Mouse (Mus musculus) adrenal gland, postnatal 36 days (tissue): ENCODE measurements around the gene Rer1. TPM values are rescaled to one million over a fixed set of nuclear protein-coding genes. Genes with fewer than 3 reads are reported as not detected.

Experiments used
- DNase-seq, 2 experiments: peaks; one replicate each; pipeline ENCODE4 v3.0.0; 2021; ENCODE audit warnings: mixed read lengths in 1 of 2
- total RNA-seq, 2 experiments: library from RNA; stranded (reverse); gene quantifications; 2 replicates each; pipeline ENCODE4 v1.2.3; 2021

Gene Rer1
- total RNA-seq, 2 experiments from 2014 or later: 106 to 114 TPM

- DNase-seq: no peak
Measured at GRCm38 (mm10) chr4:155116607-155117006, 30.4 kb upstream of the Rer1 start.

DNA sequence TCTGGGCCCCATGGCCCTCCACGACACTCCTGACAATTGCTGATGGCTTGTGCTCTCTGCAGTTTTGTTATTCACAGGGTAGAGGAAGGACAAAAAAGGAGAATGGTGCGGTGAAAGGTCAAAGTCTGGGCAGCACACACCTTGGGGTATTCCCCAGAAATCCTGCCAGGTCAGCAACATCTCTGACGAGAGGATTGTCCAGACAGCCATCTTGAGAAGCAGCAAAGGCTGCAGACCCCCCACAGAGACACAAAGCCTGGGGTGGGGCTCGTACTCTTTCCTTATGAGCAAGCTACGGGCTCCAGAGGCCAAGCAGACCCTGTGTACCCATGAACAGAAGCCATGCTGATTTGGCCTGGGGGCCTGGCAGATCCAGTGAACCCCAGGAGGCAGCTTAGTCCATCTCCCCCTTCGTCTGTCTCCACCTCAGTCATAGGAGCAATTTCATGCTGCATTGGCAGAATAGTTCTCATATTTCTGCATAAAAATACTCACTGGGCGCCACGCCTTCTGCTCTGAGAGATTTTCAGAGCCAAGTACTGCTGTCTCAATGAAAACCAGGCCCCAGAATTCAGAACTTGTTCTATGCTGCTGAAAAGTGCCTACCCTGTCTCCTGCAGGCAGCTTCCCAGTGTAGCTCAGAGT, 27.7 kb upstream of the Rer1 start:
- no peak for DNase-seq

DNA sequence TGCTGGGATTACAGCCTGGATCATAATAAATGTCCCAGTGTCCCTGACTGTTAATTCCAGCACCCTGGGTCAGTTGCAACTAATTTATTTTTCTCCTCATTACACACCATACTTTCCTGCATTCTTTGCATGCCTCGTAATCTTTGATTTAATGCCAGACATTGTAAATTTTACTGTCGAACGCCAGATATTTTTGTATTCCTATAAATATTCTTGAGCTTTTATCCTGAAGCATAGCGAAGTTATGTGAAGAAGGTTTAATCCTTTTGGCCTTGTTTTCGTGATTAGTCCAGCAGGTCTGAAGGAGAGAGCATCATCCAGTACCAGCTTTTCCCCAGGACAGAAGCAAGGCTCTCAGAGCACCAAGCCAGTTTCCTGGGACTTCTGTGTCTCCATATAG, 23.3 kb upstream of the Rer1 start:
- DNase-seq: no peak

GRCm38 (mm10) chr4:155107886-155108285, 21.7 kb upstream of the Rer1 start:
- no peak for DNase-seq

- DNase-seq: no peak
Measured at GRCm38 (mm10) chr4:155098572-155098971, 12.4 kb upstream of the Rer1 start.

DNA sequence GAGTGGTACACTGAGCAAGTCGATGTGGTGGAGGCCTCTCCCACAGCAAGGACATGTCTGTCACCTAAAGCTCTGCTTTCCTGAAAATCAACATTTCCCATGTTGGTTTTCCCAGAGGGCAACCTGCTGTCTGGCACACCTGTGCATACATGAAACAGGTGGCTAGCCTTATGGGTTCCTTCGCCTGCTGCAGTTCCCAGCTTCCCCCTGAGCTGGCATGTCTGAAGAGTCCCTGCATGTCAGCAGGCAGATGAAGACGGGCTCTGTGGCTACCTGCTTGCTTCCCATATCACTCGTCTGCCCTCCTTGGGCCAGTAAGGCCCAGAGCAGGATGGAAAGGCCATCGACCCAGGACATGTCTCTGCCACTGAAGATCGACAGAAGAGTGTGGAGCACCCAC, 11.3 kb upstream of the Rer1 start:
- no peak for DNase-seq

- no peak for DNase-seq
Measured at GRCm38 (mm10) chr4:155095967-155096366, 9.8 kb upstream of the Rer1 start.

- peak; percentile 89 to 91 for DNase-seq
Measured at GRCm38 (mm10) chr4:155095238-155095900, 9.2 kb upstream of the Rer1 start.

DNA sequence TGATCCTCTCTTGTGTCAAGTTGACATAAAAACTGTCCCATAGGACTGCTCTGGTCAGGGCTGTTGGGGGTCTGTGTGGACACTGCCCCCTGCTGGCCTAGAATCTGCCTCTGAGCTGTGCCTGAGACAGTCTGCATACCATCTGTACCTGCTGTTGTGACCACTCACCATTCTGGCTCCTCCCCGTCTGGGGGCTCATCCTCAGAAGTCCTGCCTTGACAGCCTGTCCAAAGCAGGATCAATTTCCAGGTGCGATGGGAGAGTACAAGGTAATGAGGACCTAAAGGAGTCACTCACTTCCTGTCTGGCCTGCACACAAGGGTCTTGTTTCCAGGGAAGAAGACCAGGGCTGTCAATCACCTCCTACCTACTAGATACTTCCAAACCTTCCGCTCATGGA, 8.4 kb upstream of the Rer1 start:
- peak; percentile 45 to 66 for DNase-seq

GRCm38 (mm10) chr4:155093431-155094149, 7.4 kb upstream of the Rer1 start:
- DNase-seq: no peak

DNA sequence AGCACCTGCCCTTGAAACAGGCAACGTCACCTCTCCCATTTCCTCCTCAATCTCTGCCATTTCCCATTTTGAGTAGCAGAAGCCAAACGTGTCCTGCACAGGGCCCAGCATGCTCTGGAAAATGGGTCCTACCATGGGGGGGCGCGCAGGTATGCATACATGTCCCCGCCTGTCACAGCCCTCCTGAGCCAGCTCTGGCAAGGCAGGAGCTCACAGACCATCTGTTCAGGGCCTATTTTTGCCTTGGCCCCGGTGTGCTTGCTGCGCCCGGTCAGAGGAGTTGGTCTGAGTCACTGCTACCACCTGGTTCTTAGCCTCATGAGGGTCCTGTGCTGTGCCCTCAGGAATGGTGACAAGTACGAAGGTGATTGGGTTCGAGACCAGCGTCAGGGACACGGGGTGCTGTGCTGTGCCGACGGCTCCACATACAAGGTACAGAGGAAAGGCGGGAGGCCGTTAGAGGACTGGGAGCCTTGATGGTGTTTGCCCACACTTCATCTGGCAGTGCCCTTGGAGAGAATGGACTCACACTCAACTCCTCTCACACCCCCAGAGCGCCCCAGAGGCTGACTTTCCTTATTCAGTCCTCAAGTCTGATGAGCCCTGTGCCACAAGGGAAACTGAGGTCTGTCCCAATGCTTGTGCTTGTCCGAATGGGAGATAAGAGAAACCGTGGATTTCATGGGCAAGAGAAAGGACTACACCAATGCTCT, 6.7 kb upstream of the Rer1 start:
- no peak for DNase-seq

DNA sequence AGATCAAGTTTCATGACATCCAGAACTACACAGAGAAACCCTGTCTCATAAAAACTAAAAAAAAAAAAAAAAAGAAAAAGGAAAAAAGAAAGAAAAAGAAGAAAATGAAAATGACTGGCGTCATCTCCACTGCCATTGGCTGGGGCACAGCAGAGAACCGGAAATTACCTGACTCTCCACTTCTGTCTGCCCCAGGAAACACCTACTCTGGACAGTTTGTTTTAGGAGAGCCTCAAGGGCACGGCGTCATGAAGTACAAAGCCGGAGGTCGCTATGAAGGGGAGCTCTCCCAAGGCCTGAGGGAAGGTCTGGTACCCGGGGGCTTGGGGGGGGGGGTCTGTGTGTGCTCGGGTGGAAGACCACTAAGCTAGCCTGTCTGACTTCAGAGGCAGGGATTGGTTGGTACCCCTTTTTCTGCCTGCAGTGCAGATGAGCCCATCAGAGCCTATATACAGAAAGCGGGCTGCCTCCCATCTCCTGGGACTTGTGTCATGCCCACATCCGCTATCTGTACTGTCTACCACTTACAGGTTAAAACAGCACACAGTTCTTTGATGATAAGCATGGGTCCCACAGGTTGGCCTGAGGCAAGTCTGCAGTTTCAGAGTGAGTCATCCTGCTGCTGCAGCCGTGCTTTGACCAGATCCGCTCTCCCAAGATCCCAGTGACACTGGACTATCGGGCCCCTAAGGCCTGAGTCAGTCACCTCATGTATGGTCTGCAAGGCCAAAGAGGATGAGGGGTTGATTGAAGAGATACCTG, 4.7 kb upstream of the Rer1 start:
- DNase-seq: no peak

GRCm38 (mm10) chr4:155090147-155090546, 4.0 kb upstream of the Rer1 start:
- DNase-seq: no peak

GRCm38 (mm10) chr4:155089241-155089640, 3.1 kb upstream of the Rer1 start:
- no peak for DNase-seq

DNA sequence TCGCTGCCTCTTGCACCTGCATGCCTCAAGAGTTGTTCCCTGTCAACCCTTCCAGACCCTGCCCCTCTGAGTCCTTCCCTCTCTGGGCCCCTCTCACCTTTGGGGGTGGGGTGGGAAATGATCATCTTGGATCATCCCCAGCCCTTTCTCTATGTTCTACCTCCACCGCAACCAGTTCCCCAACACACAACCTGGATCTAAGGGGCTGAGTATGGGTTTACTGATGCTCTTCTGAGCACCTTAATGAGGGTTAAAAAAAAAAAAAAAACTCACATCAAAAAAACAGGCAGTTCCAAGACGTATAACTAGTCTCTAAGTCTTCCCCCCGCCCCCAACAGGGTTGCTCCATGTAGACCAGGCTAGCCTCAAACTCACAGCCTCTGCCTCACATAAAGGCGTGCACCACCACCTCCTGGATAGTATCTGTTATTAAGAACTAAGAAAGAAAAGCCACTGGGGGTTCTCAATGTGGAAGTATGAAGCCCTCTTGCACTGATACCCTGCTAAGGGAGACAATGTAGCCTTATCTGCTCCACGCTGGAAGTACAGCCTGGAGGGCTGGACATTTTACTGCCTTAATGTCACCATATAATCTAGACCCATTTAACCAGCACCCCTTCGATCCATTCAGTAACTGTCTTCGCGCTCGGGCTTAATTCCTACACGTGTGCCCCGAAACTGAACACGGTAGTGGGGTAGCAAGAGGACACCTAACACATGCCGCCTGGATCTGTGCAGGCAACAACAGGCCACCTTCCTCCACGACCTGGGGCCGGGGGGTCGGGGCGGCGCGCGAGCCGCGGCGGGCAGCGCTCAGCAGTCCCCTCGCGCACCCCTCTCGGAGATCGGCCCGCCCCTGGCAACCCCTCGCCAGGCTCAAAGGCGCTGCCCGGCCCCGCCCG, 725 bp downstream of the Rer1 start:
- no peak for DNase-seq

- DNase-seq: no peak
Measured at GRCm38 (mm10) chr4:155084351-155084750, 1.8 kb downstream of the Rer1 start.

DNA sequence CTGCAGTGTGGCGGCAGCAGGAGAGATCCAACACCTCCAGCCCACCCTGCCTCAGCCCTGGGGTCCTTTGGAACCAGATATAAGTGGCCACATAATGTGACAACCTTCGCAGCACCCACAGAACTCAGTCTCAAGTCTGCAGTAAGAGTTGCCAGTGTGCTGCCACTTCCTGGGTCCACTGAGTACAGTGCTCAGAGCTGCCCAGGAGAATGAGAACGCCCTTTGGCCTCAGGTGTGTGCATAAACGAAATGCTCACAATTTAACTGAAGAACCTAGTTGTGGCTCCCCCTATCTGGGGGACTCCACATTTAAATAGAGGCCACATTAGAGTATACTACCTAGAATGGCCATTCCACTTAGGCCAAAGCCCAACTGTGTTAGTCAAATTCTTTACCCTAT, 2.6 kb downstream of the Rer1 start:
- no peak for DNase-seq

DNA sequence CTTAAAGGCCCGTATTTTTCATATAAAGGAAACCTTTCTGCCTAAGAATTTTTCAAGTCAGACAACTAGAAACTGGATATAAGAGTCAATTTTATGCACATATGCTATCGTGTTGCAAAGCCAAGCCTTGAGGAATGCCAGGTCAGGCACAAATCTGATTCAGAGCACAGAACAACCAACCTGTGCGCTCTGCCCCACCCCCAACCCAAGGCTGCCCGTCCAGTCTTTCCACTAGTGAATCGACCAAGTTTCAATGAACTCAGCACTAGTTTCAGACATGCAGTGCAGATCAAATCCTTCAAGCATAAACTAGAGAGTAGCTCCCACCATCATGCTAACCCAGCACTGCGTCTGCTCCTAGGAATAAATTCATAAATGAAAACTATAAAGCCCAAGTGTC, 6.5 kb downstream of the Rer1 start:
- no peak for DNase-seq

DNA sequence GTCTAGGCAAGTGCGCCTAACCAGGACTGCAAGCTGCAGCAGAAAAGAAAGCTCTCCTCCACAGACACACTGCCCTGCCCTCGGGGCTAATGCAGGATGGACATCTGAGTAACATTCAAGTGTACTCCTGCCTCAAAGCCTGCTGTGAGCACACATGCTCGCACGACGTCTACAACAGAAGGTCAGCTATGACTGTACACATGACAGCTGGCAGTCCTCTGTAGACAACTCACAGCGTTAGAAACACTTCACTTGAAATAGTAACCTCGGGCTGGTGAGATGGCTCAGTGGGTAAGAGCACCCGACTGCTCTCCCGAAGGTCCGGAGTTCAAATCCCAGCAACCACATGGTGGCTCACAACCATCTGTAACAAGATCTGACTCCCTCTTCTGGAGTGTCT, 7.4 kb downstream of the Rer1 start:
- peak; percentile 40 to 46 for DNase-seq

GRCm38 (mm10) chr4:155076677-155077076, 9.5 kb downstream of the Rer1 start:
- DNase-seq: no peak

- DNase-seq: no peak
Measured at GRCm38 (mm10) chr4:155075813-155076212, 10.4 kb downstream of the Rer1 start.
